Mouse (Mus musculus) embryonic facial prominence, embryonic 13.5 days (tissue): Measurements from ENCODE around the gene Stxbp3. TPM values are rescaled to one million over a fixed set of nuclear protein-coding genes. Genes with fewer than 3 reads are reported as not detected.

ENCODE experiments used
- ATAC-seq: fragments of 200-750 bp; cut with Nextera tagmentation; 2 replicates; pipeline ENCODE4 v1.8.0; 2017; ENCODE audit warnings: low read depth; ENCODE audit not compliant: insufficient number of reproducible peaks, insufficient read depth, low FRiP score, low TSS enrichment
- H3K27ac ChIP-seq: fragments of 300-500 bp; sonication (generic); 2 replicates; pipeline ENCODE4 v1.5.1; 2015; ENCODE audit warnings: moderate library complexity, mild to moderate bottlenecking, inconsistent platforms
- H3K27me3 ChIP-seq: fragments of 300-500 bp; sonication (generic); 2 replicates; pipeline ENCODE4 v1.6.1; 2015; ENCODE audit warnings: mild to moderate bottlenecking, inconsistent platforms
- H3K36me3 ChIP-seq: fragments of 300-500 bp; sonication (generic); 2 replicates; pipeline ENCODE4 v1.6.1; 2015; ENCODE audit warnings: mild to moderate bottlenecking, inconsistent platforms
- H3K4me1 ChIP-seq: fragments of 300-500 bp; sonication (generic); 2 replicates; pipeline ENCODE4 v1.6.1; 2015; ENCODE audit warnings: inconsistent platforms
- H3K4me2 ChIP-seq: fragments of 300-500 bp; sonication (generic); 2 replicates; pipeline ENCODE4 v1.6.1; 2015; ENCODE audit warnings: moderate library complexity, mild to moderate bottlenecking, inconsistent platforms
- H3K4me3 ChIP-seq: fragments of 300-500 bp; sonication (generic); 2 replicates; pipeline ENCODE4 v1.5.1; 2015; ENCODE audit warnings: mild to moderate bottlenecking, inconsistent platforms
- H3K9ac ChIP-seq: fragments of 300-500 bp; sonication (generic); 2 replicates; pipeline ENCODE4 v1.6.1; 2015; ENCODE audit warnings: mild to moderate bottlenecking, inconsistent platforms
- H3K9me3 ChIP-seq: fragments of 300-500 bp; sonication (generic); 2 replicates; pipeline ENCODE4 v1.6.1; 2016; ENCODE audit warnings: inconsistent platforms
- WGBS: fragments of 180-500 bp; shearing (Covaris S2); methylation state at CpG from one replicate; pipeline ENCODE4 v1.1.7; 2015; ENCODE audit warnings: mixed read lengths; 5-methylcytosine and 5-hydroxymethylcytosine counted together
- polyA plus RNA-seq: library from polyadenylated mRNA; unstranded; fragments of >200 nt; fragmentation: Nextera tagmentation; extraction: Ambion mirVana; gene quantifications from 2 replicates; pipeline ENCODE4 v1.2.1, GENCODE M21; 2015

The Stxbp3 gene
- polyA plus RNA-seq, 1 experiment from 2014 or later = 39.3 TPM

DNA sequence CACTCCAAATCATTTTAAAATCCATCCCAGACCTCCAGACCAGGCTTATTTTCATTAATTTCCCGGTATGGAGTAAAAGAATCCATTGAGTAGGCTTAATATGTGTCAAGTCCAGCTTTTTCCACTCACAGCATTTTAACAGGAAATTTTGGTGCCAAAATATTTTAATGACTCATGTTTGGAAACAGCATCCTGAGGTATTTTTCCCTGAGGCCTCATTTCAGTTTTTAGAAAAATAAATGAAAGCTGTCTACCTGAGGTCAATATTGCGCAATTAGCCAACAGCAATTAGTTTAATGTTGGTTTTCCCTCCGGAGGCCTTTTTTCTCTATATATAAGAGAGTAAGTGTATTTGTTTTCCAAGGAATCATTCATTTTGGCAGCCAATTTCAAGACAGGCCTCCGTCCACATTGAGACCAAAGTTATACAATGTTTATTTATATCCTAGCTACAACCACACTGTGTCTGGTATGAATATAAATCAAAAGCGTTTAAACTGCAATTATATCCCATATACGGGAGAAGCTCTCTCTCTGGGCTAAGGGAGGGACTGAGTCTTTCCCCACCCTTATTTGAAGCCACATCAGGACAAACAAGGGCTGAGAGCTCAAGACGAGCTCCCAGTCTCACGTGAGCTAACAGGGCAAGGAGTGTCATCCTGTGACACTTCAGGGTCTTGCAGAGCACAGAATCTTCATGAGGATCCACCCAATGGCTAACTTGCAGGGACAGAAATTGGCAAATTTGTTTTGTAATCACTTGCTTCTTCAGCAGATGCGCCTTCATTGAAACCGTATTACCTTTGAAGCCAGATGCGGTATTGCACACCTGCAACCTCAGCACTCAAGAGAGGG lies 80.5 kb downstream of the Stxbp3 start:
- Histone ChIP-seq H3K27me3 (no peaks in the 10 kb centered on the region), H3K36me3 (no peaks in the 10 kb centered on the region), H3K27ac (peak overlapping the region; percentile 66), H3K9me3 (no peaks in the 10 kb centered on the region), H3K4me2 (no peak overlapping the region), H3K9ac (no peak overlapping the region), H3K4me1 (peaks cover 18% of the 10 kb centered on the region), H3K4me3 (no peak overlapping the region)
- ATAC-seq = no peak
- WGBS = 64% methylated on average over 11 of the region's 11 CpGs

DNA sequence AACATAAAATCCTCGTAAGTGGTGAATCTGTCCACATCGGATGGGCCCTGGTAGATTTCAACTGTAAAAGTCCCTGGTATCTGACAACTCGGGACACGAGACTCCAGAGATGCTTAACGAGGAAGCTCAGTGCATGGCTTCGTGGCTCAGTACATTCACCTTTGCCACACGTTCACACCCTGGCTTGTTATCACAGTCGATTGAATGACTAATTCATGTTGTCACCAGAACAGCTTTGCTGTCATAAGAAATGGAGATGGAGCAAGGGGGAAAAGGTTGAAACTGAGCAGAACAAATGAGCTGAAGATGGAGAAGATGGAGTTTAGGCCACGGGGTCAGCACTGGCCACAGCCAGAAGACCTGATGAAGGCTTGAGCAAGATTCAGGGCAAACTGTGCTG lies 82.8 kb downstream of the Stxbp3 start:
- no peak overlapping the region; the same call in 1 of the 2 replicates for H3K27ac ChIP-seq

DNA sequence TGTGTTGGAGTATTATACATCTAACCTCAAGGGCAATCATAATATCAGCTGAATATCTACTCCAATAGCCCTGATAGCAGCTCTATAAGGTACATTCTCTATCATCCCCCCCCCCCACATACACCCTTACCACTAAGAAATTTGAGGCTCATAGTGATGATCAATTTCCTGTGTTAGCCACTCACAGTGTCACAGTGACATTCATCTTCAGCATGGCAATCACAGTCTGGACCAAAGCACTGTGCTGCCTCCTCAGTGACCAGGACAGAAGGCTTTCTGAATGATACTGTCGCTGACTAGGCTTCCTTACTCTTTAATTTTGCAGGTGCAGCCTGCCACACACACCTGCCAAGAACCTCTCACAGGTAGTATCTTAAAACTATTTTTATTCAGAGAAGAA lies 84.2 kb downstream of the Stxbp3 start:
- ATAC-seq = no peak
- no peaks in the 10 kb centered on the region for H3K9me3 ChIP-seq
- peaks cover 30% of the 10 kb centered on the region for H3K4me1 ChIP-seq
- H3K27ac ChIP-seq = no peak overlapping the region
- 71% methylated on average over 1 of the region's 1 CpGs for WGBS
- no peak overlapping the region for H3K9ac ChIP-seq
- H3K4me3 ChIP-seq = no peak overlapping the region
- H3K27me3 ChIP-seq = no peaks in the 10 kb centered on the region; the same call in 1 of the 2 replicates
- no peak overlapping the region for H3K4me2 ChIP-seq
- no peaks in the 10 kb centered on the region for H3K36me3 ChIP-seq

More for the DNA sequence above, 82.8 kb downstream of the Stxbp3 start:
- Histone ChIP-seq H3K4me2 (no peak overlapping the region), H3K36me3 (no peaks in the 10 kb centered on the region), H3K4me1 (peaks cover 17% of the 10 kb centered on the region), H3K9me3 (no peaks in the 10 kb centered on the region), H3K4me3 (no peak overlapping the region), H3K9ac (no peak overlapping the region), H3K27me3 (no peaks in the 10 kb centered on the region; the same call in 1 of the 2 replicates)
- ATAC-seq = no peak
- WGBS = 73% methylated on average over 9 of the region's 9 CpGs

DNA sequence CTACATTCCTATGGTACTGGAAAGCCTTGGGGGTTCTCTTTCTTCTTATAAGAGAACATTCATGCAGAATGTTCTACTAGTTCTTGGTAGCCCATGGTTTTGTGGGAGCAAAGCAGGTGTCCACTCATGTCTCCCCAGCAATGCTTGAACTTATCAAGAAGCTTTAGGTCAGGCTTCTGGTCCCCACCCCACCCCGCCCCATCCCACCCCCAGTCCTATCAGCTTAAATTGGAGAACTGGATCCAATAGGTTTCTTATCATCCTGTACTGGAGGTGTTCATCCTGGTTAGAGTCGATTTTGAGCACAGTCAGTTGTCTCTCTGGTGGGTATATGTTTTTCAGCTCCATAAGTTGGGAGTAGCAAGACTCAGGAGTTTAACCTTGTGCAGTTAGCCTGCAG lies 84.8 kb downstream of the Stxbp3 start:
- Histone ChIP-seq H3K27ac (no peak overlapping the region), H3K4me1 (peaks cover 30% of the 10 kb centered on the region), H3K9me3 (no peaks in the 10 kb centered on the region), H3K4me3 (no peak overlapping the region), H3K9ac (no peak overlapping the region), H3K4me2 (no peak overlapping the region), H3K27me3 (no peaks in the 10 kb centered on the region; the same call in 1 of the 2 replicates), H3K36me3 (no peaks in the 10 kb centered on the region)
- no peak for ATAC-seq
- 85% methylated on average over 2 of the region's 2 CpGs for WGBS

DNA sequence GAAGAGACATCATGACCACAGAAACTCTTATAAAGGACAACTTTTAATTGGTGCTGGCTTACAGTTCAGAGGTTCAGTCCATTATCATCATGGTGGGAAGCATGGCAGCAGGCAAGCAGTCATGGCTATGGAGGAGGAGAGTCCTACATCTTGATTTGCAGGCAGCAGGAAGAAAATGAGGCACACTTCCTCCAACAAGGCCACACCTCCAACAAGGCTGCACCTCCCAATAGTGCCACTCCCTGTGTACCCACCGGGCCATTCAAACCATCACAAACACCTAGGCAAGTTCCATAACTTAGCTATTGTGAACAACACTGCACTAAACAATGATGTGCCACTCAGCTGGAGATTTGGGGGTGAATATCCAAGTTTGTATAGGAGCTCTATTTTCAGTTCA lies 85.8 kb downstream of the Stxbp3 start:
- no peaks in the 10 kb centered on the region; the same call in 1 of the 2 replicates for H3K27me3 ChIP-seq
- H3K9ac ChIP-seq = no peak overlapping the region
- no peaks in the 10 kb centered on the region for H3K36me3 ChIP-seq
- no peak overlapping the region for H3K4me3 ChIP-seq
- H3K4me1 ChIP-seq = peaks cover 23% of the 10 kb centered on the region
- H3K9me3 ChIP-seq = no peaks in the 10 kb centered on the region
- 87% methylated on average over 1 of the region's 1 CpGs for WGBS
- no peak overlapping the region for H3K27ac ChIP-seq
- ATAC-seq = no peak
- H3K4me2 ChIP-seq = no peak overlapping the region

DNA sequence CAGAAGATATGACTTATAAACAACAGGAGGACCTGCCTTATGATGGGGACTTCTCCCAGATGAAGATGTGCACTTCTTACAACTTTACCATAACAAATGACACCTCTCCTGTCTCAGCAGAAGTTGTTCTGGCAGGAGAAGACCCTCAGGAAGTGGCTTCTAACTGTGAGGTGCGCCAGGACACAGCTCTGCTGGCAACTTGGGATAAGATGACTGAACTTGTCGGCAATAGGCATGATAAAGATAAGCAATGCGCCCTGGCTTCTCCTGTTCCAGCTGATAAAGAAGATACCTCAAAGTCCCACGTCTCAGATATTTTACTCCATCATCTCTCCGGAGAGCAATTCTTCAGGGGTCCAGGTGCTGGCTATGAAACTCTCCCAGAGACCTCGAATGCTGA lies 88.6 kb downstream of the Stxbp3 start:
- Histone ChIP-seq H3K9me3 (no peaks in the 10 kb centered on the region), H3K4me3 (no peak overlapping the region), H3K4me2 (peak overlapping the region; percentile 43; the same call in 1 of the 2 replicates), H3K9ac (no peak overlapping the region), H3K27ac (peak overlapping the region; percentile 70), H3K27me3 (no peaks in the 10 kb centered on the region; the same call in 1 of the 2 replicates), H3K4me1 (peaks cover 13% of the 10 kb centered on the region), H3K36me3 (no peaks in the 10 kb centered on the region)
- WGBS = 69% methylated on average over 6 of the region's 6 CpGs
- ATAC-seq = no peak

DNA sequence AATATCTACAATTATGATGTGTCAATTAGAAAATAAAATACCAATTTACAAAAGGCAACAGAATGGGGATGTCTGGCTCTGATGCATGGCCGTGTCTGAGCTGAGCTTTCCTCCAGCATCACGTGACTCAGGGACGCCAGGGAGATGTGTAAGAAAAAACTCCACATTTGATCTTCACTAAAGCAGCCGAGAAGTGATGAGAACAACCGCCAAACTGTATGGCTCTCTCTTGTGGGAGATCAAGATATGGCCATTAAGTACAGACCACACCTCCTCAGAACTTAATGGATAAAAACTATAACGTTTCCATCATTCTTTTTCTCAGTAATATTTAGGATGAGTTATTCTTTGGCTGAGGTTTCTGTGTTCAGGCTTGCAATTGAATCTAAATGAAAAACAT lies 89.3 kb downstream of the Stxbp3 start:
- 21% methylated on average over 6 of the region's 6 CpGs for WGBS
- H3K9me3 ChIP-seq = no peaks in the 10 kb centered on the region
- no peaks in the 10 kb centered on the region for H3K36me3 ChIP-seq
- H3K4me1 ChIP-seq = peaks cover 14% of the 10 kb centered on the region
- no peak overlapping the region for H3K9ac ChIP-seq
- no peaks in the 10 kb centered on the region; the same call in 1 of the 2 replicates for H3K27me3 ChIP-seq
- H3K4me2 ChIP-seq = peak overlapping the region; percentile 43
- H3K27ac ChIP-seq = peak overlapping the region; percentile 70
- ATAC-seq = no peak
- H3K4me3 ChIP-seq = no peak overlapping the region

DNA sequence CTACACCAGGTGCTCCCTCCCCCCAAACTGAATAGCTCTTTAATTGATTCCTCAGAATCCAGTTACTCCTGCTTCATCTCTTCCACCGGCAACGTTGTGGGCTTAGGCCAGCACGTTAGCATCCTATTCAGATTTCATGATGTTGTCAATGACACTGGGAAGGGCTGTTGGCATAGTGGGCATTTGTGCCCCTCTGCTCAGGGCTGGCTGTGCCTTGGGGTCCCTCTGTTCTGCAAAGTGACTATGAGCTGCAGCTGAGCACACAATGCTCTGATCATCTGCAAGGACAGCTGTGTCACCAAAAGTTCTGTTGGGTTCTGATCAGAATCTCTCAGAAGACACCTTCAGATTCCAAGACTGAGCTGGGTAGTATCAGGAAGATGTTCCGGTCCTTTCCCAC lies 96.3 kb downstream of the Stxbp3 start:
- Histone ChIP-seq H3K4me2 (no peak overlapping the region), H3K27ac (no peak overlapping the region), H3K36me3 (no peaks in the 10 kb centered on the region), H3K9me3 (no peaks in the 10 kb centered on the region), H3K9ac (no peak overlapping the region), H3K4me1 (peaks cover 8% of the 10 kb centered on the region), H3K27me3 (no peaks in the 10 kb centered on the region), H3K4me3 (no peak overlapping the region)
- ATAC-seq = no peak
- WGBS = 72% methylated on average over 4 of the region's 4 CpGs

Other genes with a start within 250 kb of the Stxbp3 start
- 14.9 and 17.5 TPM in 2 replicates for gene Wdr47, start 249.2 kb downstream of the Stxbp3 start, polyA plus RNA-seq
- 104 and 111 TPM in 2 replicates for gene Clcc1, start 186.6 kb downstream of the Stxbp3 start, polyA plus RNA-seq
- 64.9 and 71.8 TPM in 2 replicates for gene Gpsm2, start 118.2 kb downstream of the Stxbp3 start, polyA plus RNA-seq
- 0.28 and 0.29 TPM in 2 replicates for gene Aknad1, start 100.9 kb downstream of the Stxbp3 start, polyA plus RNA-seq
- gene Fndc7, start 49.5 kb upstream of the Stxbp3 start, polyA plus RNA-seq = 0.18 and 0.23 TPM in 2 replicates
- 95.3 and 111 TPM in 2 replicates for gene Prpf38b, start 71.2 kb upstream of the Stxbp3 start, polyA plus RNA-seq
- 1.4 and 1.8 TPM in 2 replicates for gene Henmt1, start 99.3 kb upstream of the Stxbp3 start, polyA plus RNA-seq
- not detected in 2 replicates for gene Gm9857, start 99.9 kb upstream of the Stxbp3 start, polyA plus RNA-seq
- 5.3 and 7.7 TPM in 2 replicates for gene Fam102b, start 187.1 kb upstream of the Stxbp3 start, polyA plus RNA-seq
- gene Slc25a54, start 239.9 kb upstream of the Stxbp3 start, polyA plus RNA-seq = not detected in 2 replicates